ENCODE assay signal across 10 mouse cellular contexts in the genomic region with DNA sequence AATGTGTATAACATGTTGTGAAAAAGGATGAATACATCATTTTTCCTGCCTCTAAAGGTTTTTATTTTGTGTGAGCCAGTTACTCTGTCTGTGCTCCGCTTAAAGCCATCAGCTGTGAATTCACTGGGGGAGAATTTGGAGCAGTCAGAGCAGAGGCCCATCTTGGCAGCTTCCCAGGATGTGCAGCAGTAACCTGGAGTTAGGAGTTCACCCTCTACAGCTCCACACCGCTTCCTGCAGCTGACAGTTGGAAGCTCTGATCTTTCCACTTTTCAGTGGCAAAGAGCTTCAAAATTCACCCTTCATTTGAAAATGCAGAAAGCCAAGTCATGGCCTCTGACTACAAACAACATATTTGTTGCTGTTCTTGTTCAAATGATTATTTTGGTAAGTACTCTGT.
DNase-seq lines count a peak whose midpoint lies in the region; ATAC-seq lines count a peak whose summit lies in the region.
"Had no signal": no experiment of that assay in that cellular context is flagged by ENCODE, and none has a peak within 500 bp of the region (broad histone marks: within the 10 kb centered on the region; RNA-seq: fewer than 3 reads in every experiment).

No protein-coding gene starts in this region.

- peak; percentile 65; the same call in 1 of the 2 replicates for ATAC-seq in embryonic facial prominence, embryonic 14.5 days (ENCODE audit: low read depth)
- no peak for ATAC-seq in neural tube, embryonic 15.5 days (ENCODE audit: low FRiP score)

- H3K27ac ChIP-seq in embryonic facial prominence, embryonic 14.5 days (replicated peaks; ENCODE audit: low read depth, low read length), result no peak overlapping the region
- no peak overlapping the region for H3K27ac ChIP-seq in embryonic facial prominence, embryonic 10.5 days (replicated peaks)
- H3K27ac ChIP-seq in neural tube, embryonic 15.5 days (replicated peaks), result 0 out of 2 replicates have a peak overlapping the region, but pooled peaks have one; percentile 20
- H3K27ac ChIP-seq: macrophage; stomach, embryonic 15.5 days had no signal

- no peaks in the 10 kb centered on the region for H3K9me3 ChIP-seq in embryonic facial prominence, embryonic 14.5 days (ENCODE audit: control insufficient read depth, low read length)
- no peaks in the 10 kb centered on the region for H3K9me3 ChIP-seq in embryonic facial prominence, embryonic 10.5 days
- no peaks in the 10 kb centered on the region for H3K9me3 ChIP-seq in neural tube, embryonic 15.5 days (replicated peaks)
- H3K9me3 ChIP-seq: stomach, embryonic 15.5 days had no signal

- no peaks in the 10 kb centered on the region for H3K36me3 ChIP-seq in embryonic facial prominence, embryonic 14.5 days (ENCODE audit: control insufficient read depth, insufficient read depth, low read length)
- H3K36me3 ChIP-seq in embryonic facial prominence, embryonic 10.5 days (replicated peaks), result no peaks in the 10 kb centered on the region
- H3K36me3 ChIP-seq in neural tube, embryonic 15.5 days, result no peaks in the 10 kb centered on the region
- H3K36me3 ChIP-seq: stomach, embryonic 15.5 days had no signal

- WGBS in embryonic facial prominence, embryonic 14.5 days, result 42% methylated on average over 2 of the region's 2 CpGs
- WGBS in embryonic facial prominence, embryonic 10.5 days, result 90% methylated on average over 2 of the region's 2 CpGs
- 24% methylated on average over 2 of the region's 2 CpGs for WGBS in neural tube, embryonic 15.5 days

- H3K9ac ChIP-seq in embryonic facial prominence, embryonic 14.5 days (ENCODE audit: low read depth, low read length), result no peak overlapping the region
- no peak overlapping the region for H3K9ac ChIP-seq in neural tube, embryonic 15.5 days (replicated peaks)
- H3K9ac ChIP-seq: stomach, embryonic 15.5 days had no signal

- intact Hi-C loops in heart, postnatal 10 days (cut with DNase I), result no loop called here

- no peaks in the 10 kb centered on the region for H3K4me1 ChIP-seq in embryonic facial prominence, embryonic 14.5 days (ENCODE audit: control insufficient read depth, insufficient read depth, low read length)
- H3K4me1 ChIP-seq in embryonic facial prominence, embryonic 10.5 days, result no peaks in the 10 kb centered on the region
- peaks cover 26% of the 10 kb centered on the region for H3K4me1 ChIP-seq in neural tube, embryonic 15.5 days
- H3K4me1 ChIP-seq: stomach, embryonic 15.5 days had no signal

- H3K4me3 ChIP-seq in embryonic facial prominence, embryonic 14.5 days (ENCODE audit: low read depth, low read length), result no peak overlapping the region
- H3K4me3 ChIP-seq in embryonic facial prominence, embryonic 10.5 days, result no peak overlapping the region
- no peak overlapping the region for H3K4me3 ChIP-seq in neural tube, embryonic 15.5 days (replicated peaks)
- H3K4me3 ChIP-seq: stomach, embryonic 15.5 days had no signal

- DNase-seq in embryonic facial prominence, embryonic 14.5 days (ENCODE audit: low spot score), result peak; percentile 79
- no peak for DNase-seq in embryonic facial prominence, embryonic 10.5 days (ENCODE audit: low spot score)
- peak; percentile 39 to 48 for DNase-seq in right cerebral cortex, postnatal 10 days (ENCODE audit: low spot score in 2 of 2)
- no peak for DNase-seq in right cerebral cortex, postnatal 25 days
- DNase-seq in heart, postnatal 10 days, result peak; percentile 77 to 82
- no peak for DNase-seq in thymus, postnatal 4 days
- DNase-seq in right cerebral cortex, adult 2 months (ENCODE audit: low spot score in 2 of 2), result no peak

- no peaks in the 10 kb centered on the region for H3K27me3 ChIP-seq in embryonic facial prominence, embryonic 14.5 days (replicated peaks; ENCODE audit: control insufficient read depth, insufficient read depth, low read length)
- no peaks in the 10 kb centered on the region for H3K27me3 ChIP-seq in embryonic facial prominence, embryonic 10.5 days (replicated peaks; ENCODE audit: low read depth, poor library complexity, severe bottlenecking)
- H3K27me3 ChIP-seq in neural tube, embryonic 15.5 days (replicated peaks), result no peaks in the 10 kb centered on the region
- H3K27me3 ChIP-seq: stomach, embryonic 15.5 days had no signal

- H3K4me2 ChIP-seq in embryonic facial prominence, embryonic 14.5 days (ENCODE audit: low read depth, low read length), result no peak overlapping the region
- no peak overlapping the region for H3K4me2 ChIP-seq in neural tube, embryonic 15.5 days
- H3K4me2 ChIP-seq: stomach, embryonic 15.5 days had no signal

Comparison
In these comparisons a context has a peak if more than half of its experiments do, and no peak if none do; other contexts are left out.
1. DNase-seq: peak in embryonic facial prominence, embryonic 14.5 days (single experiment), right cerebral cortex, postnatal 10 days (2 of 2) and heart, postnatal 10 days (2 of 2); none in embryonic facial prominence, embryonic 10.5 days (single experiment), right cerebral cortex, postnatal 25 days (single experiment), thymus, postnatal 4 days (single experiment) and right cerebral cortex, adult 2 months (0 of 2).